Mouse (Mus musculus): ENCODE measurements around the gene Actn4.

- TF ChIP-seq CTCF (IDR thresholded peaks at IDR 0.05; ENCODE audit: extremely low read depth, insufficient read depth, insufficient read length, insufficient replicate concordance) (no peak), POLR2A (IDR thresholded peaks at IDR 0.05; ENCODE audit: low read depth, low read length) (no peak)
Measured at GRCm38 (mm10) chr7:28932421-28933041, 29.6 kb downstream of the Actn4 start.
